Mouse (Mus musculus) lung, postnatal 0 days (tissue): ENCODE results near the gene Nhs. TPM values are rescaled to one million over a fixed set of nuclear protein-coding genes. Genes with fewer than 3 reads are reported as not detected.

Source experiments
- ATAC-seq: fragments of 200-750 bp; cut with Nextera tagmentation; 2 replicates; pipeline ENCODE4 v1.8.0; 2017; ENCODE audit warnings: moderate library complexity
- DNase-seq: peaks from one replicate; pipeline ENCODE4 v3.0.0-alpha.2; 2016; ENCODE audit warnings: low spot score
- H3K27ac ChIP-seq: fragments of 300-500 bp; sonication (generic); 2 replicates; pipeline ENCODE4 v1.5.1; 2014; ENCODE audit warnings: antibody characterized with exemption, mild to moderate bottlenecking, low read length, mixed read lengths
- H3K27me3 ChIP-seq: fragments of 300-500 bp; sonication (generic); replicated peaks from 2 replicates; pipeline ENCODE4 v1.6.1; 2014; ENCODE audit warnings: low read length, mixed read lengths; ENCODE audit not compliant: insufficient read depth
- H3K36me3 ChIP-seq: fragments of 300-500 bp; sonication (generic); 2 replicates; pipeline ENCODE4 v1.6.1; 2014; ENCODE audit warnings: low read length, mixed read lengths; ENCODE audit not compliant: insufficient read depth
- H3K4me1 ChIP-seq: fragments of 300-500 bp; sonication (generic); 2 replicates; pipeline ENCODE4 v1.6.1; 2014; ENCODE audit warnings: antibody characterized with exemption, low read depth, low read length, mixed read lengths; ENCODE audit not compliant: insufficient read depth
- H3K4me2 ChIP-seq: fragments of 300-500 bp; sonication (generic); replicated peaks from 2 replicates; pipeline ENCODE4 v1.6.1; 2014; ENCODE audit warnings: low read depth, mild to moderate bottlenecking, low read length, moderate library complexity, mixed read lengths
- H3K4me3 ChIP-seq: fragments of 300-500 bp; sonication (generic); 2 replicates; pipeline ENCODE4 v1.5.1; 2014; ENCODE audit warnings: low read depth, low read length
- H3K9ac ChIP-seq: fragments of 300-500 bp; sonication (generic); replicated peaks from 2 replicates; pipeline ENCODE4 v1.6.1; 2014; ENCODE audit warnings: low read depth, mild to moderate bottlenecking
- H3K9me3 ChIP-seq: fragments of 300-500 bp; sonication (generic); 2 replicates; pipeline ENCODE4 v1.6.1; 2016; ENCODE audit warnings: low read length, mixed read lengths
- CTCF ChIP-seq: IDR thresholded peaks from 2 replicates; pipeline ENCODE4 v1.5.1; 2016; ENCODE audit warnings: antibody characterized with exemption, mild to moderate bottlenecking
- EP300 ChIP-seq: IDR thresholded peaks from 2 replicates; pipeline ENCODE4 v1.6.1; 2016; ENCODE audit warnings: antibody characterized with exemption, mild to moderate bottlenecking, control low read depth
- WGBS: fragments of 180-500 bp; shearing (Covaris S2); extraction: QIAGEN DNeasy Blood & Tissue Kit; methylation state at CpG from one replicate; pipeline ENCODE4 v1.1.7; 2014; 5-methylcytosine and 5-hydroxymethylcytosine counted together
- polyA plus RNA-seq: library from polyadenylated mRNA; unstranded; fragments of >200 nt; fragmentation: Nextera tagmentation; extraction: Ambion mirVana; gene quantifications from 2 replicates; pipeline ENCODE4 v1.2.1, GENCODE M21; 2015

Gene Nhs
- polyA plus RNA-seq, 1 experiment from 2014 or later: 0.49 TPM

DNA sequence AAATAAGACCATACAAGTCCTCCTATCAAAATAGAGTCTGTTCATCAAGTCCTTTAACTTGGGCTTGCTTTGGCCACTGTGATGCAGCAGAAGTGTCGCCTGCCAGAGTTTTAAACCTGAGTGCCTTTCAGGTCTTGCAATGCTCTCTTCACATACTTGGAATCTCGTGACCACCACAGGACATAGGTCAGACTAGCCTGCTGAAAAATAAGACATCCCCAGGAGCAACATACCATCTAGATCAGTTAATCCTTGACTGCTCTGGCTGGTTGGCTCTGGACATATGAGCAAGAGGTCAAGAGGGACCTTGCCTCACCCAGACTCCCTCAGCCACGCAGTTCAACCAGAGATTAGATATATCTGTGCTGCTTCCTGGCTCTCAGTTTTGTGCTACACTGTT, 137.8 kb downstream of the Nhs start:
- Histone ChIP-seq H3K4me3 (no peak overlapping the region), H3K9ac (no peak overlapping the region), H3K4me1 (no peaks in the 10 kb centered on the region), H3K9me3 (no peaks in the 10 kb centered on the region), H3K36me3 (no peaks in the 10 kb centered on the region), H3K4me2 (no peak overlapping the region), H3K27me3 (no peaks in the 10 kb centered on the region), H3K27ac (no peak overlapping the region)
- no peak for DNase-seq
- 56% methylated on average over 3 of the region's 3 CpGs for WGBS
- TF ChIP-seq EP300: no peak
- TF ChIP-seq CTCF: no peak
- no peak for ATAC-seq

DNA sequence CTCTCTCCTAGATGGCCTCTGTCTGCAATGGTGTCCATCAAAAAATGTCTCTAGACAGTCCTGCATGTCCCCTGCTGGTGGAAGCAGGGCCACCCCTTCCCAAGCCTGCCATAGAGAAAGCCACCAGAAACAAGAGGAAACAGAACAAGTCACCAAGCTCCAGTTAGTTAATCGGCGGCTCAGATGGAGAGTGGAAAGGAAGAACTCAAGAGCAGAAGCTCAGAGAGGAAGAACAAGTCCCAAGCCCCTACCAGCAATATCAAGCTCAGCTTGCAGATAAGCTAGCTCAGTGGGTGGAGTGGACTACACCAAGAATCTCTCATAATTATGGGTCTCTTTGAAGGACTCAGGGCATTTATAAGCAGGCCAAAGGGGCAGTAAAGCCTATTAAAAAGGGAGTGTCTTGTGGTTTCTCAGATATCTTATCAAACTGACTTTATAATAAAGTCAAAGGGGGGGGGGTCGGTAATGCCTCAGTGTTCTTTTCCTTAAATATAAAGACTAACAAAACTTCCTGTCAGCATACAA, 139.4 kb downstream of the Nhs start:
- no peak overlapping the region for H3K27ac ChIP-seq
- H3K4me1 ChIP-seq: no peaks in the 10 kb centered on the region
- WGBS: 78% methylated on average over 3 of the region's 3 CpGs
- ATAC-seq: no peak
- TF ChIP-seq CTCF (no peak), EP300 (no peak)
- H3K9me3 ChIP-seq: no peaks in the 10 kb centered on the region
- H3K9ac ChIP-seq: no peak overlapping the region
- no peak overlapping the region for H3K4me2 ChIP-seq
- no peak overlapping the region for H3K4me3 ChIP-seq
- no peaks in the 10 kb centered on the region for H3K27me3 ChIP-seq
- H3K36me3 ChIP-seq: no peaks in the 10 kb centered on the region
- DNase-seq: no peak

DNA sequence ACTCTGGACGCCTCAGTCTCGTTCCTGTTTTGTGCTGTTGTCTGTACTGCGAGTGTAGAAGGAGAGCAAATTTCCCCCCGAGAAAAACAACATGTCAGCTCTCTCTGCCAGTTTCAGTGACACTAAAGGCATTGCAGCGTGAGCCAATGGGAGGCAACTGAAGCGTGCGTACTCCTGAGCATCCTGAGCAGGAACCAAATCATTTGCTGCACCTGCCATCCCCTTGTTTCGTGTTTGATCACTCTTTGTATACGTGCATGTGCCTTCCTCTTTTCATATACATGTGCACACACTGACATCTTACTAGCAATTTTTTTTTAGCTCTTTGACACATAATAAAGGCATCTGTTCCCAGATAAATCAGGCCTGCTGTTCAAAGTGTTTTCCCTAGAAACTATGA, 142.1 kb downstream of the Nhs start:
- H3K27ac ChIP-seq: no peak overlapping the region
- H3K9me3 ChIP-seq: no peaks in the 10 kb centered on the region
- H3K36me3 ChIP-seq: no peaks in the 10 kb centered on the region
- H3K4me2 ChIP-seq: no peak overlapping the region
- H3K27me3 ChIP-seq: no peaks in the 10 kb centered on the region
- H3K9ac ChIP-seq: no peak overlapping the region
- TF ChIP-seq CTCF (no peak), EP300 (no peak)
- no peak for DNase-seq
- H3K4me3 ChIP-seq: no peak overlapping the region
- 53% methylated on average over 9 of the region's 9 CpGs for WGBS
- ATAC-seq: no peak
- H3K4me1 ChIP-seq: no peaks in the 10 kb centered on the region

DNA sequence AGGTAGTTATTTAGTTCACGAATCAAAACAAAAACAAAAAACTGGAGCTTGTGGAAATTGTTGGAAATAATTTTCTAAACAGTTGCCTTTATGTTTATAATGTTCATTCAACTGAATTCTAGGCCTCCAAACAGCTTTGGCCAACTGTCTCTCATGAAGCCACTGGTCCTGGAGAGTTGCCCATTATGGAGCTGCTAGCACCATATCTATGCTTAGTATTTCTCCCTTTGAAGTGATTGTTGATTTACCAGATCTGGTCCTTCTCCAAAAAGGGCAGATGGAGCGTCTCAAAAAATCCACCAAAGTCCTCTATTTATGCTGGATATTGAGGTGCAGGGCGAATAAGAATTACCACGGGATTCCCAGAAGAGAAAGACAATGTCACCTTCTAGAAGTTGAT, 147.0 kb downstream of the Nhs start:
- 74% methylated on average over 4 of the region's 4 CpGs for WGBS
- H3K9ac ChIP-seq: no peak overlapping the region
- H3K36me3 ChIP-seq: no peaks in the 10 kb centered on the region
- no peak overlapping the region for H3K27ac ChIP-seq
- TF ChIP-seq EP300 (no peak), CTCF (no peak)
- H3K4me1 ChIP-seq: no peaks in the 10 kb centered on the region
- H3K27me3 ChIP-seq: no peaks in the 10 kb centered on the region
- DNase-seq (no peak), ATAC-seq (no peak)
- H3K4me3 ChIP-seq: no peak overlapping the region
- no peak overlapping the region for H3K4me2 ChIP-seq
- no peaks in the 10 kb centered on the region for H3K9me3 ChIP-seq

DNA sequence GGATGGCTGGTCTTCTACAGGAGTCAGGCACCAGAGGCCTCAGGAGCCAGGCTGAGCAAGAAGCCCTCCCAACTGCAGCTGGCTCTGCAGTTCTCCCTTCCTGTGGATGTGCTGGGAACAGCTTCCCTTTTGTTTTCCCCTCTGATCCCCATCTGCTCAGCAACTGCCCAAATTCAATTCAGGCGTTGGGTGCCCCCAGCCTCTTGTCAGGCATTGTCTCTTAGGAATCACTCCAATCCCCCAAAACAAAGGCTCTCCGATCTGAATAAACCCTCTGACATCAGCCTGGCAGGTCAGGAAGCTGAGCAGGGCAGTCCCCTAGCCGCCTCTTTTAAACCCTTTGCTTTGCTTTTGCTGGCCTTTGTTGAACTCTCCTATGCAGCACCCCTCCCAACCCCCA, 149.7 kb downstream of the Nhs start:
- no peak for TF ChIP-seq EP300
- no peak for TF ChIP-seq CTCF
- ATAC-seq: no peak
- WGBS: 62% methylated on average over 3 of the region's 3 CpGs
- no peaks in the 10 kb centered on the region for H3K36me3 ChIP-seq
- no peaks in the 10 kb centered on the region for H3K4me1 ChIP-seq
- H3K4me2 ChIP-seq: no peak overlapping the region
- no peak overlapping the region for H3K27ac ChIP-seq
- DNase-seq: no peak
- H3K27me3 ChIP-seq: no peaks in the 10 kb centered on the region
- H3K9ac ChIP-seq: no peak overlapping the region
- no peak overlapping the region for H3K4me3 ChIP-seq
- H3K9me3 ChIP-seq: no peaks in the 10 kb centered on the region

DNA sequence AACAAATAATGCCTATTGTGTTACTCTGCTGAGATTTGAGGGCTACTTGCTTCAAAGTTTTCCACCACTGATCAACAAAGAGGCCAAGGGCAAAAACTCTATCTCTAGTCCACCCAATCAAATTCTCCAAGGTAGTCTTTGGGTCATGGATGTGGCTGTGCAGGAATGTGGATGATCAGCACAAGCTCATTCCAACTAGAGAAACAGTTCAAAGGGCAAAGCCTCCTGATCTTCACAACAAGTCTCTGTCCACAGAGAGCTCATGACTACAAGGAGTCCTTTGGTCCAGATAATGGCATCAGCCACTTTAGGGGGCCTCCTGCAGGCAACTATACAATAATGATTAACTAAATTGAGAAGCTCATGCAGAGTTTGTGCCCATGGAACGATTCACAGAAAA, 155.7 kb downstream of the Nhs start:
- no peak for DNase-seq
- Histone ChIP-seq H3K27ac (no peak overlapping the region), H3K27me3 (no peaks in the 10 kb centered on the region), H3K9ac (no peak overlapping the region), H3K4me2 (no peak overlapping the region), H3K4me1 (no peaks in the 10 kb centered on the region), H3K9me3 (no peaks in the 10 kb centered on the region), H3K36me3 (no peaks in the 10 kb centered on the region), H3K4me3 (no peak overlapping the region)
- ATAC-seq: no peak
- TF ChIP-seq CTCF (no peak), EP300 (no peak)
- 44% methylated on average over 1 of the region's 1 CpGs for WGBS

DNA sequence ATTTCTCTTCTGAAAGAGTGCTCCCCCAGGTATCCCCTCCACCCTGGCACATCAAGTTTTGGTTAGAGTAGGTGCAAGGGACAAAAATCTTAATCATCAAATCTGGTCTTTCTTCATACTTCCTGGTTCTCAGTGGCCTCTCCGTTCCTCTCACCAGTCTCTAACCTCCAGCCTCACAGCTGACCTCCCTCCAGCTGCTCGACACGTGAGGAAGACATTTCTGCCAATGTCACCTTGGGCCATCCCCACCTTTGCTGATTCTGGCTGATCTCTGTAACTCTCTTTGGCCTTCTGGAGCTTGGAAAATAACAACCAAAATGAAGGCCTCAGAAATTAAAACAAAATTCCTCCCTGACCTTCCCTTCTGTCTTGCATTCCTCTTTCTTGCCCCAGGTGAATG, 160.7 kb downstream of the Nhs start:
- DNase-seq (no peak), ATAC-seq (no peak)
- no peaks in the 10 kb centered on the region for H3K36me3 ChIP-seq
- H3K4me2 ChIP-seq: no peak overlapping the region
- H3K4me3 ChIP-seq: no peak overlapping the region
- H3K4me1 ChIP-seq: no peaks in the 10 kb centered on the region
- no peak overlapping the region for H3K9ac ChIP-seq
- no peaks in the 10 kb centered on the region for H3K9me3 ChIP-seq
- no peaks in the 10 kb centered on the region for H3K27me3 ChIP-seq
- no peak for TF ChIP-seq EP300
- TF ChIP-seq CTCF: no peak
- no peak overlapping the region for H3K27ac ChIP-seq
- WGBS: 83% methylated on average over 3 of the region's 3 CpGs
